Mouse (Mus musculus) lung, embryonic 14.5 days (tissue): ENCODE measurements around the gene Olfr573-ps1. TPM values are rescaled to one million over a fixed set of nuclear protein-coding genes. Genes with fewer than 3 reads are reported as not detected.
A peak's percentile ranks its signal among the peaks of the same experiment; 100 is the strongest.

Source experiments
- ATAC-seq: fragments of 200-750 bp; cut with Nextera tagmentation; 2 replicates; pipeline ENCODE4 v1.8.0; 2017; ENCODE audit warnings: mild to moderate bottlenecking, moderate TSS enrichment, moderate library complexity; ENCODE audit not compliant: insufficient read depth
- DNase-seq: peaks from one replicate; pipeline ENCODE4 v3.0.0-alpha.2; 2015
- H3K27ac ChIP-seq: fragments of 300-500 bp; sonication (generic); 2 replicates; pipeline ENCODE4 v1.5.1; 2014; ENCODE audit warnings: low read depth, mild to moderate bottlenecking, moderate library complexity
- H3K27me3 ChIP-seq: fragments of 300-500 bp; sonication (generic); 2 replicates; pipeline ENCODE4 v1.6.1; 2014; ENCODE audit warnings: low read length, control low read depth; ENCODE audit not compliant: insufficient read depth
- H3K36me3 ChIP-seq: fragments of 300-500 bp; sonication (generic); 2 replicates; pipeline ENCODE4 v1.6.1; 2014; ENCODE audit warnings: control low read depth; ENCODE audit not compliant: insufficient read depth
- H3K4me1 ChIP-seq: fragments of 300-500 bp; sonication (generic); 2 replicates; pipeline ENCODE4 v1.6.1; 2014; ENCODE audit warnings: antibody characterized with exemption, control low read depth; ENCODE audit not compliant: insufficient read depth
- H3K4me2 ChIP-seq: fragments of 300-500 bp; sonication (generic); 2 replicates; pipeline ENCODE4 v1.6.1; 2014; ENCODE audit warnings: mild to moderate bottlenecking
- H3K4me3 ChIP-seq: fragments of 300-500 bp; sonication (generic); 2 replicates; pipeline ENCODE4 v1.5.1; 2014; ENCODE audit warnings: low read depth, low read length
- H3K9ac ChIP-seq: fragments of 300-500 bp; sonication (generic); 2 replicates; pipeline ENCODE4 v1.6.1; 2014
- H3K9me3 ChIP-seq: fragments of 300-500 bp; sonication (generic); 2 replicates; pipeline ENCODE4 v1.6.1; 2016; ENCODE audit warnings: low read depth, low read length, control low read depth
- CTCF ChIP-seq: IDR thresholded peaks from 2 replicates; pipeline ENCODE4 v1.5.1; 2016; ENCODE audit warnings: antibody characterized with exemption, low read depth
- WGBS: fragments of 180-500 bp; shearing (Covaris S2); extraction: QIAGEN DNeasy Blood & Tissue Kit; methylation state at CpG from one replicate; pipeline ENCODE4 v1.1.7; 2014; 5-methylcytosine and 5-hydroxymethylcytosine counted together
- polyA plus RNA-seq: library from polyadenylated mRNA; unstranded; fragments of >200 nt; fragmentation: Nextera tagmentation; extraction: Ambion mirVana; gene quantifications from 2 replicates; pipeline ENCODE4 v1.2.1, GENCODE M21; 2014

Olfr573-ps1 gene
- polyA plus RNA-seq, 1 experiment from 2014 or later, result not detected

- Histone ChIP-seq H3K4me1 (no peaks in the 10 kb centered on the region), H3K4me2 (no peak overlapping the region), H3K36me3 (no peaks in the 10 kb centered on the region), H3K4me3 (no peak overlapping the region), H3K9me3 (no peaks in the 10 kb centered on the region), H3K9ac (no peak overlapping the region), H3K27ac (no peak overlapping the region), H3K27me3 (no peaks in the 10 kb centered on the region)
- ATAC-seq (no peak), DNase-seq (no peak)
- WGBS, result 39% methylated on average over 1 of the region's 1 CpGs
- no peak for TF ChIP-seq CTCF
Measured at GRCm38 (mm10) chr7:102950732-102951131, 8.4 kb upstream of the Olfr573-ps1 start.

GRCm38 (mm10) chr7:102948167-102948566 lies 5.8 kb upstream of the Olfr573-ps1 start, which contains the start of gene Olfr574:
Gene Olfr574, plus strand, starts transcription at chr7:102948467.
- DNase-seq, result no peak
- H3K36me3 ChIP-seq, result no peaks in the 10 kb centered on the region
- H3K9me3 ChIP-seq, result no peaks in the 10 kb centered on the region
- H3K4me3 ChIP-seq, result no peak within 1 kb of the TSS
- 88% methylated on average over 1 of the region's 1 CpGs for WGBS
- TF ChIP-seq CTCF, result no peak
- no peak within 1 kb of the TSS for H3K9ac ChIP-seq
- no peak for ATAC-seq
- no peak within 1 kb of the TSS for H3K4me2 ChIP-seq
- H3K27ac ChIP-seq, result no peak within 1 kb of the TSS
- H3K27me3 ChIP-seq, result no peaks in the 10 kb centered on the region
- no peaks in the 10 kb centered on the region for H3K4me1 ChIP-seq

- no peaks in the 10 kb centered on the region for H3K27me3 ChIP-seq
- H3K4me2 ChIP-seq, result no peak overlapping the region
- no peak overlapping the region for H3K27ac ChIP-seq
- 83% methylated on average over 1 of the region's 1 CpGs for WGBS
- H3K4me1 ChIP-seq, result no peaks in the 10 kb centered on the region
- no peak for TF ChIP-seq CTCF
- no peaks in the 10 kb centered on the region for H3K9me3 ChIP-seq
- no peak overlapping the region for H3K4me3 ChIP-seq
- no peak for ATAC-seq
- H3K9ac ChIP-seq, result no peak overlapping the region
- H3K36me3 ChIP-seq, result no peaks in the 10 kb centered on the region
- DNase-seq, result no peak
Measured at GRCm38 (mm10) chr7:102943417-102943816, 1.0 kb upstream of the Olfr573-ps1 start.

- Histone ChIP-seq H3K27me3 (no peaks in the 10 kb centered on the region), H3K4me3 (no peak overlapping the region), H3K9ac (no peak overlapping the region), H3K27ac (no peak overlapping the region), H3K9me3 (no peaks in the 10 kb centered on the region), H3K4me2 (no peak overlapping the region), H3K4me1 (no peaks in the 10 kb centered on the region), H3K36me3 (no peaks in the 10 kb centered on the region)
- no peak for TF ChIP-seq CTCF
- no peak for ATAC-seq
- no peak for DNase-seq
- 63% methylated on average over 3 of the region's 3 CpGs for WGBS
Measured at GRCm38 (mm10) chr7:102927105-102927504, 15.3 kb downstream of the Olfr573-ps1 start.

GRCm38 (mm10) chr7:102924109-102924508 lies 18.3 kb downstream of the Olfr573-ps1 start, which contains the start of gene Olfr572:
Gene Olfr572, plus strand, starts transcription at chr7:102924409.
- Histone ChIP-seq H3K9ac (no peak within 1 kb of the TSS), H3K36me3 (no peaks in the 10 kb centered on the region), H3K4me2 (no peak within 1 kb of the TSS), H3K9me3 (no peaks in the 10 kb centered on the region), H3K27me3 (no peaks in the 10 kb centered on the region), H3K4me1 (no peaks in the 10 kb centered on the region), H3K4me3 (no peak within 1 kb of the TSS), H3K27ac (no peak within 1 kb of the TSS)
- 54% methylated on average over 1 of the region's 1 CpGs for WGBS
- no peak for TF ChIP-seq CTCF
- DNase-seq, result no peak
- ATAC-seq, result no peak

- ATAC-seq, result peak; percentile 63; the same call in 1 of the 2 replicates
- peak; percentile 77 for TF ChIP-seq CTCF
- Histone ChIP-seq H3K36me3 (no peaks in the 10 kb centered on the region), H3K9me3 (no peaks in the 10 kb centered on the region), H3K4me2 (no peak overlapping the region), H3K27ac (no peak overlapping the region), H3K27me3 (no peaks in the 10 kb centered on the region), H3K9ac (no peak overlapping the region), H3K4me1 (no peaks in the 10 kb centered on the region), H3K4me3 (no peak overlapping the region)
- peak; percentile 84 for DNase-seq
- 11% methylated on average over 1 of the region's 1 CpGs for WGBS
Measured at GRCm38 (mm10) chr7:102919632-102920031, 22.7 kb downstream of the Olfr573-ps1 start.

GRCm38 (mm10) chr7:102917032-102917875 lies 25.1 kb downstream of the Olfr573-ps1 start, which contains the start of gene Olfr571:
Gene Olfr571, minus strand, starts transcription at chr7:102917536.
- Histone ChIP-seq H3K36me3 (no peaks in the 10 kb centered on the region), H3K4me2 (no peak within 1 kb of the TSS), H3K27ac (no peak within 1 kb of the TSS), H3K9ac (no peak within 1 kb of the TSS), H3K9me3 (no peaks in the 10 kb centered on the region), H3K4me3 (no peak within 1 kb of the TSS), H3K4me1 (no peaks in the 10 kb centered on the region), H3K27me3 (no peaks in the 10 kb centered on the region)
- 50% methylated on average over 4 of the region's 4 CpGs for WGBS
- TF ChIP-seq CTCF, result no peak
- DNase-seq (no peak), ATAC-seq (no peak)
